Mouse (Mus musculus) limb, embryonic 12.5 days (tissue): ENCODE results near the gene Slc25a54. TPM values are rescaled to one million over a fixed set of nuclear protein-coding genes. Genes with fewer than 3 reads are reported as not detected.

Source experiments
- ATAC-seq: fragments of 200-750 bp; cut with Nextera tagmentation; 2 replicates; pipeline ENCODE4 v1.8.0; 2017; ENCODE audit warnings: low read depth, moderate TSS enrichment; ENCODE audit not compliant: insufficient number of reproducible peaks, insufficient read depth, low FRiP score, low TSS enrichment
- H3K27ac ChIP-seq: fragments of 300-500 bp; sonication (generic); 2 replicates; pipeline ENCODE4 v1.5.1; 2016; ENCODE audit warnings: mild to moderate bottlenecking, moderate library complexity
- H3K27me3 ChIP-seq: fragments of 300-500 bp; sonication (generic); 2 replicates; pipeline ENCODE4 v1.6.1; 2016; ENCODE audit warnings: mild to moderate bottlenecking, moderate library complexity
- H3K36me3 ChIP-seq: fragments of 300-500 bp; sonication (generic); 2 replicates; pipeline ENCODE4 v1.6.1; 2016; ENCODE audit warnings: mild to moderate bottlenecking, moderate library complexity
- H3K4me1 ChIP-seq: fragments of 300-500 bp; sonication (generic); replicated peaks from 2 replicates; pipeline ENCODE4 v1.6.1; 2016
- H3K4me2 ChIP-seq: fragments of 300-500 bp; sonication (generic); 2 replicates; pipeline ENCODE4 v1.6.1; 2016; ENCODE audit warnings: mild to moderate bottlenecking, moderate library complexity
- H3K4me3 ChIP-seq: fragments of 300-500 bp; sonication (generic); replicated peaks from 2 replicates; pipeline ENCODE4 v1.5.1; 2016; ENCODE audit warnings: mild to moderate bottlenecking
- H3K9ac ChIP-seq: fragments of 300-500 bp; sonication (generic); replicated peaks from 2 replicates; pipeline ENCODE4 v1.6.1; 2016; ENCODE audit warnings: mild to moderate bottlenecking, moderate library complexity
- H3K9me3 ChIP-seq: fragments of 300-500 bp; sonication (generic); 2 replicates; pipeline ENCODE4 v1.6.1; 2016; ENCODE audit warnings: mild to moderate bottlenecking, moderate library complexity
- WGBS: fragments of 180-500 bp; shearing (Covaris S2); methylation state at CpG from one replicate; pipeline ENCODE4 v1.1.7; 2016; 5-methylcytosine and 5-hydroxymethylcytosine counted together
- polyA plus RNA-seq: library from polyadenylated mRNA; unstranded; fragments of >200 nt; fragmentation: Nextera tagmentation; extraction: Ambion mirVana; gene quantifications from 2 replicates; pipeline ENCODE4 v1.2.1, GENCODE M21; 2016

Slc25a54 gene
- not detected in 2 replicates for polyA plus RNA-seq

- 95% methylated on average over 17 of the region's 17 CpGs for WGBS
- no peak within 1 kb of the TSS for H3K4me2 ChIP-seq
Observed at GRCm38 (mm10) chr3:109080169-109080568, at the start of gene Slc25a54. TSS of gene Slc25a54 (plus strand) at chr3:109080469.

GRCm38 (mm10) chr3:109030817-109031216, 49.5 kb upstream of the Slc25a54 start:
- ATAC-seq, result no peak
- Histone ChIP-seq H3K27me3 (peaks cover 4% of the 10 kb centered on the region; the same call in 1 of the 2 replicates), H3K4me2 (no peak overlapping the region), H3K9me3 (peaks cover 3% of the 10 kb centered on the region; the same call in 1 of the 2 replicates), H3K4me3 (no peak overlapping the region), H3K4me1 (peaks cover 39% of the 10 kb centered on the region), H3K9ac (no peak overlapping the region), H3K36me3 (no peaks in the 10 kb centered on the region), H3K27ac (peak overlapping the region; percentile 60)
- 41% methylated on average over 6 of the region's 6 CpGs for WGBS

More at GRCm38 (mm10) chr3:109080169-109080568, at the start of gene Slc25a54:
- Histone ChIP-seq H3K27me3 (no peaks in the 10 kb centered on the region), H3K27ac (no peak within 1 kb of the TSS), H3K36me3 (no peaks in the 10 kb centered on the region), H3K9ac (no peak within 1 kb of the TSS), H3K4me1 (no peaks in the 10 kb centered on the region), H3K9me3 (no peaks in the 10 kb centered on the region), H3K4me3 (no peak within 1 kb of the TSS)
- no peak for ATAC-seq

GRCm38 (mm10) chr3:109031626-109032025, 48.6 kb upstream of the Slc25a54 start:
- Histone ChIP-seq H3K4me1 (peaks cover 36% of the 10 kb centered on the region), H3K9me3 (peaks cover 3% of the 10 kb centered on the region; the same call in 1 of the 2 replicates), H3K9ac (no peak overlapping the region), H3K27me3 (peaks cover under 1% of the 10 kb centered on the region; the same call in 1 of the 2 replicates), H3K4me3 (no peak overlapping the region), H3K27ac (no peak overlapping the region), H3K36me3 (no peaks in the 10 kb centered on the region), H3K4me2 (no peak overlapping the region)
- WGBS, result 85% methylated on average over 3 of the region's 3 CpGs
- no peak for ATAC-seq

GRCm38 (mm10) chr3:109032306-109032705, 48.0 kb upstream of the Slc25a54 start:
- peaks cover 3% of the 10 kb centered on the region; the same call in 1 of the 2 replicates for H3K9me3 ChIP-seq
- H3K36me3 ChIP-seq, result no peaks in the 10 kb centered on the region
- 34% methylated on average over 2 of the region's 2 CpGs for WGBS
- H3K4me2 ChIP-seq, result no peak overlapping the region
- no peaks in the 10 kb centered on the region for H3K27me3 ChIP-seq
- H3K9ac ChIP-seq, result no peak overlapping the region
- peaks cover 35% of the 10 kb centered on the region for H3K4me1 ChIP-seq
- no peak for ATAC-seq
- H3K27ac ChIP-seq, result no peak overlapping the region
- H3K4me3 ChIP-seq, result no peak overlapping the region

GRCm38 (mm10) chr3:109034411-109034810, 45.9 kb upstream of the Slc25a54 start:
- no peaks in the 10 kb centered on the region for H3K36me3 ChIP-seq
- no peaks in the 10 kb centered on the region for H3K27me3 ChIP-seq
- H3K4me3 ChIP-seq, result no peak overlapping the region
- no peak for ATAC-seq
- H3K4me1 ChIP-seq, result peaks cover 24% of the 10 kb centered on the region
- no peak overlapping the region for H3K9ac ChIP-seq
- H3K4me2 ChIP-seq, result no peak overlapping the region
- peaks cover 3% of the 10 kb centered on the region; the same call in 1 of the 2 replicates for H3K9me3 ChIP-seq
- H3K27ac ChIP-seq, result no peak overlapping the region
- 78% methylated on average over 1 of the region's 1 CpGs for WGBS

DNA sequence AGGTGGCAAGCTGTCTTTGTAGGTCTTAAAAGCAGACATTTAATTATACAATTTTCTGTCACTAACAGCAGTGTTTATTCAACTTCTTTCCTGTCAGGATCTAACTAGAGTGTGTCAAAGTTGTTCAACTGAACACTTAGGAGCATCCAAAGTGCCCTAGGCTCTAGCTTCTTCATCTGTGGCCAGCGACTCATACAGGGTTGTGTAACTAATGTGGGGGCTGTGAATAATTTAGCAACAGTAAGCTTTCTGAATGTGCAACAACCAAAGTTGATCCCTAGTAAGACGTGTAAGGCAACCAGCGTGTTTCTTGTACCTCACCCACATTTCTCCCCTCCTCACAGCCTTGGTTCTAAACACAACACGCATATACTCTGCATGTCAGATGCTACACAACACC, 39.4 kb upstream of the Slc25a54 start:
- no peak overlapping the region for H3K27ac ChIP-seq
- no peaks in the 10 kb centered on the region for H3K9me3 ChIP-seq
- H3K4me3 ChIP-seq, result no peak overlapping the region
- H3K4me2 ChIP-seq, result no peak overlapping the region
- no peaks in the 10 kb centered on the region for H3K4me1 ChIP-seq
- no peaks in the 10 kb centered on the region for H3K36me3 ChIP-seq
- no peaks in the 10 kb centered on the region for H3K27me3 ChIP-seq
- no peak overlapping the region for H3K9ac ChIP-seq
- ATAC-seq, result no peak
- 83% methylated on average over 4 of the region's 4 CpGs for WGBS

DNA sequence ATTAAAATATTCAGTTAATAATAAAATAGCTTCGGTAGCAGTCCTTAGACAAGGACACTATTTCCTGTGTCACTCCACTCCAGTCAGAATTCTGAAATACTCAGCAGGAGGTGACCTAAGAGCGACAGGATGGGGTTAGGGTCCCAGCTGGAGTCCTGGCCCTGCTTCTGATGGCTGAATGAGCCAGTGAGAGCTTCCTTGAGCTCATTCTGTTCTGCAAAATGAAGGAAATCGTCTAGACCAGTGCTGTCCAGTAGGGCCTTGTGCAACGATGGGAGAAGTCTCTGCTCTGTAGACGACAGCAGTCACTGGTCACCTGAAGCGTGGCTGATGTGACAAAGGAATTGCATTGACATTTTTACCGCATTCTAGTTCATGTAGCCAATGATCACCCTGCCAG, 36.9 kb upstream of the Slc25a54 start:
- 70% methylated on average over 7 of the region's 7 CpGs for WGBS

DNA sequence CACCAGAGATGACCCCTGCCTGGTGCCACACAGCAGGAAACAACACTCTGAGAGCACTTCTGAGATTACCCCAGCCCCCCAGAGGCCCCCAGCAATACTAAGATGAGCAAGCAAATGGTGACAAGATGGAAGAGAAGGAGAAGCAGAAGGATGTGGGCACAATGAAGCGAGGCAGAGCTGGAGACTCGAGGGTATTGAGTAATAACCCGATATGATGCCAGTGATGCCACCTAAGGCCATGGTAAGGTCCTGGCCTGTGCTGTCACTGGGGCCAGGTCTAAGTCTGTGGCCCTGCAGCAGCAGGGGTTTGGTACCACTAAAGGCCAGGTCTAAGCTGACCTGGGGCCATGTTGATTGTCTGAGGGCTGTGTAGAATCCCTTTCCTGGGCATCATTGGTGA, 33.8 kb upstream of the Slc25a54 start:
- no peaks in the 10 kb centered on the region for H3K9me3 ChIP-seq
- peaks cover 12% of the 10 kb centered on the region for H3K4me1 ChIP-seq
- H3K27ac ChIP-seq, result no peak overlapping the region
- H3K36me3 ChIP-seq, result no peaks in the 10 kb centered on the region
- 91% methylated on average over 3 of the region's 3 CpGs for WGBS
- H3K9ac ChIP-seq, result no peak overlapping the region
- no peak overlapping the region for H3K4me2 ChIP-seq
- H3K4me3 ChIP-seq, result no peak overlapping the region
- no peaks in the 10 kb centered on the region for H3K27me3 ChIP-seq
- ATAC-seq, result no peak

More for the DNA sequence above, 36.9 kb upstream of the Slc25a54 start:
- Histone ChIP-seq H3K9me3 (no peaks in the 10 kb centered on the region), H3K4me3 (no peak overlapping the region), H3K9ac (no peak overlapping the region), H3K36me3 (no peaks in the 10 kb centered on the region), H3K27ac (no peak overlapping the region), H3K4me2 (no peak overlapping the region), H3K27me3 (no peaks in the 10 kb centered on the region), H3K4me1 (0 out of 2 replicates have a peak, but pooled peaks cover 3% of the 10 kb centered on the region)
- ATAC-seq, result no peak

- 47% methylated on average over 6 of the region's 6 CpGs for WGBS
- no peak for ATAC-seq
- no peaks in the 10 kb centered on the region for H3K9me3 ChIP-seq
- H3K4me2 ChIP-seq, result no peak overlapping the region
- no peaks in the 10 kb centered on the region for H3K36me3 ChIP-seq
- peaks cover 14% of the 10 kb centered on the region for H3K4me1 ChIP-seq
- H3K9ac ChIP-seq, result no peak overlapping the region
- H3K27me3 ChIP-seq, result no peaks in the 10 kb centered on the region
- no peak overlapping the region for H3K27ac ChIP-seq
- H3K4me3 ChIP-seq, result no peak overlapping the region
Observed at GRCm38 (mm10) chr3:109047707-109048283, 32.5 kb upstream of the Slc25a54 start.

DNA sequence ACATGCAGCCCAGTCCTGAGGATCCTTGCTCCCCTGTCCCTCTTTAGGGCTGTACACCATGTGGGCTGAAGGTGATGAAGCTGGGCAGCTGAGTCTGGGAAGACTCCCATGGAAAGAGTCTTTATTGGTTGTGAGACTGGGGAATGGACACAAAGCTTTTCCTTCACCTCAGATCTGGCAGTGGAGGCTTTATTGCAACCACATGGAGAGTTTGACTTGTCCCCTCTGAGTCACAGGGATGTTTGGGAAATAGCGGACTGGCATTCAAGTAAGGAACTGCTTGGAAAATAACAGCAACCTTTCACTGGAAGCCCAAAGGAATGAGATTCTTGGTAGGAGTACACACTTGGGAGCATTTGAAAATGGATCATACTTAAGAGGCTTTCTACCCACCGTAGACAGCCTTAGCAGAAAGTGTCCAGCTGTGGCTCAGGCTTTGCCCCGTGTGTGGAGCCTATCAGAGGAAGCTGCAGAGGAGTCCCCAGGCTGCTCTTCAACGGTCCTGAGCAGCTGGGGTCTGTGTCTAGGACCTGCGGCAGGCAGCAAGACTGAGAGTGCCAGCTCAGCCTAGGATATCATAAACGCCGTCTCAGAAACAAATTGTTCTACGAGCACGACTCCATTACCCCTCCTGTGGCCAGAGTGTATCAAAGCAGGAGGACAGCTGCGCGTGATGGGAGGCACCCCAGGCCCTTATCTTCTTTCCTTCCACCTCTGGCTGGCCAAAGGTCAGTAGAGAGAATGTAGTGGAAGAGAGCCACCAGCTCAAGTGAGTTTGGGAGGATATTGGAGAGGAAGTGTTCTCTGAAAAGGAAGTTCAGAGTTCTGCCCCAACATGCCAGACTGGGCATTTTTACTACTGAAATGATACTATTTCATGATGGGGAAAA, 29.0 kb upstream of the Slc25a54 start:
- H3K4me1 ChIP-seq, result peaks cover 14% of the 10 kb centered on the region
- ATAC-seq, result no peak
- H3K4me2 ChIP-seq, result no peak overlapping the region
- no peak overlapping the region for H3K4me3 ChIP-seq
- no peaks in the 10 kb centered on the region for H3K36me3 ChIP-seq
- WGBS, result 31% methylated on average over 11 of the region's 11 CpGs
- H3K27ac ChIP-seq, result no peak overlapping the region
- no peak overlapping the region for H3K9ac ChIP-seq
- H3K9me3 ChIP-seq, result no peaks in the 10 kb centered on the region
- H3K27me3 ChIP-seq, result no peaks in the 10 kb centered on the region

GRCm38 (mm10) chr3:109051946-109052331, 28.3 kb upstream of the Slc25a54 start:
- Histone ChIP-seq H3K4me3 (no peak overlapping the region), H3K36me3 (no peaks in the 10 kb centered on the region), H3K4me2 (no peak overlapping the region), H3K9me3 (no peaks in the 10 kb centered on the region), H3K27me3 (no peaks in the 10 kb centered on the region), H3K4me1 (peaks cover 14% of the 10 kb centered on the region), H3K27ac (no peak overlapping the region), H3K9ac (no peak overlapping the region)
- ATAC-seq, result no peak
- 86% methylated on average over 6 of the region's 6 CpGs for WGBS
